Mouse (Mus musculus) ES-E14 (cell line): ENCODE results near the gene Polr1a. TPM values are rescaled to one million over a fixed set of nuclear protein-coding genes. Genes with fewer than 3 reads are reported as not detected.

Experiments
- DNase-seq: peaks from one replicate; pipeline ENCODE4 v3.0.0-alpha.2; 2013; ENCODE audit warnings: low read depth, low spot score
- H3K27ac ChIP-seq: 2 replicates; pipeline ENCODE4 v1.5.1; 2012; ENCODE audit warnings: low read depth, mild to moderate bottlenecking, low read length, moderate library complexity, mixed read lengths; ENCODE audit not compliant: poor library complexity, insufficient read depth, severe bottlenecking
- H3K36me3 ChIP-seq: 2 replicates; pipeline ENCODE4 v1.6.1; 2012; ENCODE audit warnings: mild to moderate bottlenecking, low read length, moderate library complexity, mixed read lengths; ENCODE audit not compliant: control insufficient read depth, poor library complexity, insufficient read depth, severe bottlenecking
- H3K4me1 ChIP-seq, 2 experiments: fragments of 150-350 bp in 1 of 2; sonication (generic) in 1 of 2; 2 replicates each; pipeline ENCODE4 v1.6.1; 2012; ENCODE audit warnings: low read length in 2 of 2, mild to moderate bottlenecking in 1 of 2, mixed read lengths in 1 of 2; ENCODE audit not compliant: control insufficient read depth in 2 of 2, insufficient read depth in 2 of 2, poor library complexity in 1 of 2
- H3K4me3 ChIP-seq, 2 experiments: fragments of 150-350 bp in 1 of 2; sonication (generic) in 1 of 2; 2 replicates each; pipeline ENCODE4 v1.5.1; 2012; ENCODE audit warnings: low read length in 2 of 2, low read depth in 1 of 2, mild to moderate bottlenecking in 1 of 2, mixed read lengths in 1 of 2; ENCODE audit not compliant: insufficient read depth in 1 of 2, poor library complexity in 1 of 2, severe bottlenecking in 1 of 2
- H3K9ac ChIP-seq: 2 replicates; pipeline ENCODE4 v1.6.1; 2012; ENCODE audit warnings: low read depth, mild to moderate bottlenecking, low read length, mixed read lengths; ENCODE audit not compliant: poor library complexity, insufficient read depth, severe bottlenecking
- H3K9me3 ChIP-seq: fragments of 150-350 bp; sonication (generic); 2 replicates; pipeline ENCODE4 v1.6.1; 2012; ENCODE audit warnings: low read depth, mild to moderate bottlenecking, low read length; ENCODE audit not compliant: control insufficient read depth, insufficient read depth
- CHD2 ChIP-seq: IDR thresholded peaks from 2 replicates; pipeline ENCODE4 v1.6.1; 2014; ENCODE audit warnings: mild to moderate bottlenecking, low read depth, low read length, inconsistent platforms
- HCFC1 ChIP-seq: IDR thresholded peaks from 2 replicates; pipeline ENCODE4 v1.6.1; 2012; ENCODE audit warnings: low read length, inconsistent platforms, borderline replicate concordance; ENCODE audit not compliant: insufficient read depth
- MAFK ChIP-seq: IDR thresholded peaks from 2 replicates; pipeline ENCODE4 v1.6.1; 2014; ENCODE audit warnings: mild to moderate bottlenecking, low read depth, low read length, inconsistent platforms; ENCODE audit not compliant: insufficient read depth
- ZC3H11A ChIP-seq: IDR thresholded peaks from 2 replicates; pipeline ENCODE4 v1.6.1; 2012; ENCODE audit warnings: low read depth, mild to moderate bottlenecking, inconsistent platforms, low read length, borderline replicate concordance
- ZNF384 ChIP-seq: IDR thresholded peaks from 2 replicates; pipeline ENCODE4 v1.6.1; 2012; ENCODE audit warnings: low read depth, low read length, inconsistent platforms
- in situ Hi-C, 2 experiments: fragments of 600-800 bp; cut with MboI; formaldehyde crosslinking; loops; one replicate each; pipeline ENCODE4 v1.15.1; 2025; ENCODE audit warnings: low sequenced_read_pairs in 2 of 2, inconsistent platforms in 1 of 2; ENCODE audit not compliant: unreplicated experiment in 2 of 2
- total RNA-seq: library from RNA; depleted of rRNA; stranded (reverse); fragments of 300-350 nt; gene quantifications from 2 replicates; pipeline ENCODE4 v1.2.3, GENCODE M21; 2012

Gene Polr1a
- total RNA-seq, 1 experiment = 111 TPM

- in situ Hi-C loops = loop anchor here in 1 of 2 experiments (25.0 kb wide), 1 partner anchor 168 kb away; no protein-coding TSS in a partner anchor
- Histone ChIP-seq H3K4me1 (no peaks in the 10 kb centered on the region), H3K9me3 (no peaks in the 10 kb centered on the region), H3K9ac (no peak overlapping the region), H3K36me3 (no peaks in the 10 kb centered on the region), H3K4me3 (no peak overlapping the region), H3K27ac (no peak overlapping the region)
- no peak for TF ChIP-seq CHD2
- no peak for TF ChIP-seq HCFC1
- TF ChIP-seq MAFK = no peak
- TF ChIP-seq ZNF384 = no peak
- no peak for TF ChIP-seq ZC3H11A
- DNase-seq = no peak
Measured at GRCm38 (mm10) chr6:71994004-71994403, 85.2 kb downstream of the Polr1a start.

DNA sequence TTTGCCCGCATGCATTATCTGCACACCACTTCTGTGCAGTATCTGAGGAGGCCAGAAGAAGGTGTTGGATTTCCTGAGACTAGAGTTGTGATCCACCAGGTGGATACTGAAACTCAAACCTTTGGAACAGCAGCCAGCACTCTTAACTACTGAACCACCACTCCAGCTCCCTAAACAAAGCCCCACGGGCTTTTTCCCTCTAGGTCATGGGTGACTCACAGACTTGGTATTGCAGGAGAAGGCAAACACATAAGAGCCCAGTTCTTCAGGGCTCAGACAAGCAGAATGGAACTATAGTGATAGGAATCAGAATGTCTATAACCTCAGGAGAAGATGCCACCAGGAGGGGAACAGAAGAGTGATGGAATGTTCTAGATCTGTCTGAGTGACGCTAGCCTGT lies 86.2 kb downstream of the Polr1a start:
- no peak for DNase-seq
- no peak overlapping the region for H3K9ac ChIP-seq
- no peaks in the 10 kb centered on the region for H3K36me3 ChIP-seq
- in situ Hi-C loops = loop anchor here in 1 of 2 experiments (25.0 kb wide), 1 partner anchor 167 kb away; no protein-coding TSS in a partner anchor
- no peak for TF ChIP-seq ZNF384
- TF ChIP-seq ZC3H11A = no peak
- no peak for TF ChIP-seq MAFK
- TF ChIP-seq HCFC1 = no peak
- no peak for TF ChIP-seq CHD2
- no peak overlapping the region for H3K27ac ChIP-seq
- no peaks in the 10 kb centered on the region for H3K4me1 ChIP-seq
- no peak overlapping the region for H3K4me3 ChIP-seq
- H3K9me3 ChIP-seq = no peaks in the 10 kb centered on the region

DNA sequence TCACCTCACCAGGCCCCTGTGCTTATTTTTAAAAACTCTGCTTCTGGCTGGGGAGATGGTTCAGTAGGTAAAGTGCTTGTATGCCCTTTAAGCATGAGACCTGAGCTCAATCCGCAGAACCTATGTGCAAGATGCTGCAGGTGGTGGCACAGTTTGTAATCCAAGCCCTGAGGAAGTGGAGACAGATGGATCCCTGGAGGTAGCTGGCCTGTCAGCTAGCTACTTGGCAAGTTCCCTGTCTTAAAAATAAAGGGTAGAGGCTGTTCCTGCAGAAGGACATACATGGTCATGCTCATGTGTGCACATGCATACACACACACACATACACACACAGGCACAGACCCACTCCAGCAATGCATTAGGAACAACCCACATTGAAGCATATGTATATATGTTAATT lies 88.4 kb downstream of the Polr1a start:
- TF ChIP-seq ZC3H11A = no peak
- TF ChIP-seq MAFK = no peak
- TF ChIP-seq HCFC1 = no peak
- no peak for TF ChIP-seq CHD2
- TF ChIP-seq ZNF384 = no peak
- no peak overlapping the region for H3K9ac ChIP-seq
- no peak overlapping the region for H3K4me3 ChIP-seq
- H3K36me3 ChIP-seq = no peaks in the 10 kb centered on the region
- H3K9me3 ChIP-seq = no peaks in the 10 kb centered on the region
- no peak for DNase-seq
- H3K4me1 ChIP-seq = no peaks in the 10 kb centered on the region
- in situ Hi-C loops = loop anchor here in 1 of 2 experiments (25.0 kb wide), 1 partner anchor 165 kb away; no protein-coding TSS in a partner anchor
- H3K27ac ChIP-seq = no peak overlapping the region

DNA sequence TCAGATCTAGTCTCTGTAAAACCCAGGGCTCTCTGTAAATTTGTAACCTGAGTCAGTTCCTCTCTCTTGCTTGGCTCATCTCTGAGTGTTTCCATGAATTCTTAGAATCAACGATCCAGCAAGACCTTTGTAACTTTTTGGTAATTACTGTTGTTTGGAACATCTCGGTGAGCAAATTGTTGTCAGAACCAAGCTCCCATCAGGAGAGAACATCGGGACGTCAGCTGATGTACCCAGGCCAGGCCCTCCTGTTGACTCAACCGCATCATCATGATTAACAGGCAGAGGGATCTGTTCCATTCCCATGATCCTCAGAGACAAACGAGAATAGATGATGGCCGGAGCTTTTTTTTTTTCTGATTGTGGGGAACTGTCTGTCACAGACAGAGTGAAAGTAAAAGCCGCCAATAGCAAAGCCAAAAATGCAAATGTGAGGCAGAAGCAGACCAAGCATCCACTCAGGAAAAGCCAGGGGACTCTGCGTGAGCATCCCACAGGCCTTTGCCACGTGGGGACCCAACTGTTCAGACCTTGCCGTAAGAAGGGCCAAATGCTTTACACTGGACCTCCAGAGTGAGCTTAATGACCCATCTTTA lies 91.2 kb downstream of the Polr1a start:
- Histone ChIP-seq H3K36me3 (no peaks in the 10 kb centered on the region), H3K27ac (no peak overlapping the region), H3K4me3 (no peak overlapping the region), H3K9ac (no peak overlapping the region), H3K4me1 (no peaks in the 10 kb centered on the region), H3K9me3 (no peaks in the 10 kb centered on the region)
- no peak for DNase-seq
- TF ChIP-seq HCFC1 (no peak), CHD2 (no peak), MAFK (no peak), ZC3H11A (no peak), ZNF384 (no peak)
- in situ Hi-C loops = loop anchor here in 1 of 2 experiments (25.0 kb wide), 1 partner anchor 162 kb away; no protein-coding TSS in a partner anchor

DNA sequence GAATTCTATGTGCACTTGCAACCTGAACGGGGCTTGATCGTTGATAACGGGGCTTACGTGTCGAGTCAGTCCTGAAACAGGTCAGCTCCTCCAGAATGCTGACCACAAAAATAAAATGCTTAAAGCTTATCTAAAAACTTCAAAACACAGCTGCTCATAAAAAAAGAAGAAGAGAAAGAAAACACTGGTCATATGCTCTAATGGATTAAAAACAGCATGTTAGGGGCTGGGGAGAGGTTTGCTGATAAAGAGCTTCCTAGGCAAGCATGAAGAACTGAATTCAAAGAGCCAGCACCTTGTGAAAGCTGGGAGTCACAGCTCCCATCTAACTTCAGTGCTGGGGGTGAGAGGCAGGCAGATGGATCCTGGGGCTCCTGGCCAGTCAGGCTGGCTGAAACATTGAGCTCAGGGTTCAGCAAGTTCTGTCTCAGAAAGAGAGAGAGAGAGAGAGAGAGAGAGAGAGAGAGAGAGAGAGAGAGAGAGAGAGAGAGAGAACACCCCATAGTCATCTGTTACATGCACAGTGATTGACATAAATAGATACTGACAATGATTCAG lies 92.4 kb downstream of the Polr1a start:
- DNase-seq = no peak
- TF ChIP-seq HCFC1 (no peak), ZC3H11A (no peak), MAFK (no peak), ZNF384 (no peak), CHD2 (no peak)
- Histone ChIP-seq H3K9ac (no peak overlapping the region), H3K27ac (no peak overlapping the region), H3K36me3 (no peaks in the 10 kb centered on the region), H3K9me3 (no peaks in the 10 kb centered on the region), H3K4me1 (no peaks in the 10 kb centered on the region), H3K4me3 (no peak overlapping the region)
- in situ Hi-C loops = no loop called here
